Mouse (Mus musculus) subcutaneous adipose tissue, adult 2 months (tissue): ENCODE measurements around the gene Dnajb14. TPM values are rescaled to one million over a fixed set of nuclear protein-coding genes. Genes with fewer than 3 reads are reported as not detected.

ENCODE experiments used
- polyA plus RNA-seq: library from polyadenylated mRNA; depleted of rRNA; stranded (reverse); fragments of >200 nt; gene quantifications from 2 replicates; pipeline ENCODE4 v1.2.3, GENCODE M21; 2012; ENCODE audit warnings: low replicate concordance; rRNA removed

The Dnajb14 gene
- 7.4 and 8.2 TPM in 2 replicates for polyA plus RNA-seq

DNA sequence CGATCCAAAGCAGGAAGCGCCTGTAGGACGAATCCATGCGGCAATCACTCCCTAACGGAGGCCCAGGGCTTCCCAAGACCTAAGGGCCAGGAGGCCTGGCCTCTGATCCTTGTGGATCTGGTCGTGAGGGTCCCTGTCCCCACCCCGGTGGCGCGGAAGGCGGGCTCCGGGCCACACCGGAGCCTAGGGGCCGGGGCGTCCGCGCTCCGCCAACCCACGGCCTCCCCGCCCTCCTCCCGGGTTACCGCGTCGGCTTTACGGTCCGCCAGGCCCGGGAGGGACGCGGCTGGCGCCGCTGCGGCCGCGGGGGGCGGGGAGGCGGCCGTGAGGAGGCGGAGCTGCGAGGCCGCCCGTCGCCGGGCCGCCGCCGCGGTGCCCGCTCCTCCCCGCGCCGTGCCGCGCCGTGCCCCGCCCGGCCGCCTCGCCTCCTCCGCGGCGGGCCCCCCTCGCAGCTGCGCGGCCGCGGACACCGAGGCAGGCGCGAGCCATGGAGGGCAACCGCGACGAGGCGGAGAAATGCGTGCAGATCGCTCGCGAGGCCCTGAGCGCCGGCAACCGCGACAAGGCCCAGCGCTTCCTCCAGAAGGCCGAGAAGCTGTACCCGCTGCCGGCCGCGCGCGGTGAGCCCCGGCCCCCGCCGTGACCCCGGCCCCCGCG, at the start of gene Dnajb14:
Gene Dnajb14, plus strand, starts transcription at position 239 of the 657 bp plus-strand sequence.

DNA sequence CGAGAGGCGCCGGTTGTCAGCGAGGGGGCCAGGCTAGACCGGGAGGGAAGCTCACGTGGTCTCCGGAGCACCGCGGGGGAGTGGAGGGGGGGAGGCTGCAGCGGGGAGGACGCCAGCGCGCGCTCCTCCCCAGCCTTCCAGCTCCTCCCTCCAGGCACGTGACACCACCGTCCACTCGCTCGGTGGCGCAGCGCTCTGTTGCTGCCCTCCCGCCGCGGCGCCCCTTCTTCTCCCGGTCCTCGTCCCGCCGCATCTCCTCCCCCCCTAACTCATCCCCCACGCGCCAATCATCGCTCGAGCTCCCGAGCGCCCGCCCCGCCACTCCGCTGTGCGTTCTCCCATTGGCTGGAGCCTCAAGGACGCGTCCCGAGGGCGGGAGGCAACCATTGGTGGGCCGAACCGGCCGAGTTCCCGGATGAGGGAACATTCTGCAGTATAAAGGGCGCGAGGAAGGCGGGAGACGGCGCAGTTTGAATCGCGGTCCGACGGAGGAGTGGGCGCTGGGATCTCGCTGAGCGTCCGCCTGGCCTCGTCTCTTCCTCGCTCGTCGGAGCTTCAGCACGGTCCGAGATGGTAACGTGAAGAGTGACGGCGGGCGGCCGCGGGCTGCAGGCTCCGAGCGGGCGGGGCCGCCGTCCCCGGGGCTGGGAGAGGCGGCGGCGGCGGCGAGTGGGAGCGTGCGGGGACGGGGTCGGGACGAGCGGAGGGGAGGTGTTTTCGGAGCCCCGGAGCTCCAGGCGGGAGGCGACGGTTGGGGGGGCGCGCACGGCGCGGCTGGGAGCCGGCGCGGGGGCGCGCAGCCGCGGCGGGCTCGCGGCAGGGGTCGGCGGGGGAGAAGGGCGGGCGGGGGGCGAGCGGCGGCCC, 3.1 kb upstream of the Dnajb14 start, which contains the start of gene H2afz:
Gene H2afz, plus strand, starts transcription at position 364 of the 864 bp plus-strand sequence.

DNA sequence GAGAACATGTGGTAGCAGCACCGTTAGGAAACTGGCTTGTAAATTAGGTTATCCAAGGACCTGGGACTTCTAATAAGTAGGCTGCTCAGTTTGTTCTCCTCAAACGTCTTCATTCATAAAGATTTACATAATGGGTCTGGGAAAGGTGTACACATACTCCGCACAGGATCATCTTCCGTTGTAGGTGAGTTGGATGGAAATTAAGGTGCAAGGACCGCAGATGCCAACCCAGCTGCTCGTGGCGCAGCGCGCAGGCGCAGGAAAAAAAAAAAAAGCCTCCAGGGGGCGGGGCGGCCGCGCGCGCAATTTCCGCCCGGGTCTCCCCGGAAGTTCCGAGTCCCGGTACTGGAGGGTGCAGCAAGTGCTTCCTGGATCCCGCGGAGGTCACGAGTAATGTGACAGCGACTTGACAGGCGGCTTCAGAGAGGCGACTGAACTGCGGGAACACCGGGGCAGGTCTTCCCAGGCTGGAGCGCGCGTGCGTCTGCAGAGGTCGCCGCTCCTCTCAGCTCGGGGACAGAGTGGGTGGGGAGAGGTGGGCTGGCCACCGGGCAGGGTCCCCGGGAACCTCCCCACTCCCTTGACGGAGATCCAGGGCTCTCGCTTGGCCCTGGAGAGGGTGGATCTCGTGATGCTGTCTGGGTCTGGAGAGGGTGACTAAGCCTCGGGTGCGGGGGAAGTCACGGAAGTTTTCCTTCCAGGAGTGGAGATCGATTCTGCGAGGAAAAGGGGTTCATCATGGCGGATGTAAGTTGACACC, 50.9 kb downstream of the Dnajb14 start, which contains the start of gene Lamtor3:
Gene Lamtor3, plus strand, starts transcription at position 335 of the 760 bp plus-strand sequence.

Other genes starting within 250 kb of the Dnajb14 start
- 1.4 and 26.0 TPM in 2 replicates for gene Ddit4l, start 246.1 kb upstream of the Dnajb14 start, polyA plus RNA-seq
- gene Gm21962, start 196.2 kb upstream of the Dnajb14 start, polyA plus RNA-seq, result not detected in 2 replicates
- 282 and 1,253 TPM in 2 replicates for gene H2afz, start 3.2 kb upstream of the Dnajb14 start, polyA plus RNA-seq
- 35.4 and 36.5 TPM in 2 replicates for gene Lamtor3, start 50.8 kb downstream of the Dnajb14 start, polyA plus RNA-seq
- 2.8 and 9.7 TPM in 2 replicates for gene Dapp1, start 113.9 kb downstream of the Dnajb14 start, polyA plus RNA-seq
- 0.06 and 3.5 TPM in 2 replicates for gene 1110002E22Rik, start 197.4 kb downstream of the Dnajb14 start, polyA plus RNA-seq
- gene Gm5105, start 199.7 kb downstream of the Dnajb14 start, polyA plus RNA-seq, result 0.33 TPM in 1 of 2 replicates, not detected in the other